Mouse (Mus musculus): ENCODE data around the gene Gm20903. TPM values are rescaled to one million over a fixed set of nuclear protein-coding genes. Genes with fewer than 3 reads are reported as not detected.
"Not testable (repeated sequence)": the region's sequence is repeated elsewhere in the genome, so short reads cannot be mapped to it uniquely, and the experiment has no call there.

The Gm20903 gene
- total RNA-seq (2014; rRNA removed): not detected in 2 replicates
- polyA plus RNA-seq (2012; rRNA removed): not detected in 2 replicates

DNA sequence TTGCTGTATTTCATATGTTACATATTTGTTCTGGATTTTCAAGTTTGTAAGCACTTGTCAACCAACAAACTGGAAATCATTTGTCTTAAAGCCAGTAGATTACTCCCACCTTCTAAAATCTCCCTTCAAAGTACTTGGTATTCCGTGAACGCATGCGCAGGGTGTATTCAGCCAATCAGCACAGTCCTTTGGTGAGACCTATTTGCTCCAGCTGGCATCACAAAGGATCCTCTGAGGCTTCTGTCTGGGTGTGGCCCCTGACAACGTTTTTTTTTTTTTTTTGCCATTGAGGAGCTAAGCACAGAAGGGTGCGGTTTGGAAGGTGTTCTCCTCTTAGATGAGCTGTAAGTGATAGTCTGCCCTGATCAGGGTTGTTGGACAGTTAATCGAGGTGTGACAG, at the start of gene Gm20903:
Gene Gm20903, plus strand, starts transcription at position 301 of the 400 bp plus-strand sequence.
- not testable (repeated sequence) for H3K4me3 ChIP-seq (ENCODE audit: insufficient read depth, low read depth, low read length); DNase-seq (ENCODE audit: extremely low read depth, low read depth, low spot score); H3K4me1 ChIP-seq (ENCODE audit: control insufficient read depth, insufficient read depth, low read length); H3K79me2 ChIP-seq (ENCODE audit: control insufficient read depth, insufficient read depth, low read length); H3K36me3 ChIP-seq (ENCODE audit: control insufficient read depth, insufficient read depth, low read length); H3K9ac ChIP-seq (ENCODE audit: low read depth, low read length); H3K27ac ChIP-seq (replicated peaks; ENCODE audit: insufficient read depth, low read depth, low read length); H3K27me3 ChIP-seq (ENCODE audit: control insufficient read depth, insufficient read depth, low read length)
- no CpG with 5 or more reads among the region's 6 CpGs for WGBS

All from liver, adult 2 months (tissue).